Mouse (Mus musculus): ENCODE data around the gene Stim1. TPM values are rescaled to one million over a fixed set of nuclear protein-coding genes. Genes with fewer than 3 reads are reported as not detected.
A peak's percentile ranks its signal among the peaks of the same experiment; 100 is the strongest.

Gene Stim1
- total RNA-seq, 1 experiment: 22.4 TPM

GRCm38 (mm10) chr7:102478926-102479325, 211.3 kb downstream of the Stim1 start:
- Histone ChIP-seq H3K9ac (ENCODE audit: insufficient read depth, low read depth, low read length, poor library complexity, severe bottlenecking) (no peak overlapping the region), H3K9me3 (ENCODE audit: control insufficient read depth, insufficient read depth, low read depth, low read length) (no peaks in the 10 kb centered on the region), H3K27ac (ENCODE audit: insufficient read depth, low read depth, low read length, poor library complexity, severe bottlenecking) (peak overlapping the region; percentile 69), H3K4me1 (ENCODE audit: control insufficient read depth in 2 of 2, insufficient read depth in 2 of 2, low read length in 2 of 2, poor library complexity in 1 of 2) (peaks cover 8 to 10% of the 10 kb centered on the region in 2 experiments; a peak in 3 of 4 replicates), H3K4me3 (ENCODE audit: insufficient read depth in 1 of 2, low read depth in 1 of 2, low read length in 2 of 2, poor library complexity in 1 of 2, severe bottlenecking in 1 of 2) (no peak overlapping the region), H3K36me3 (ENCODE audit: control insufficient read depth, insufficient read depth, low read length, poor library complexity, severe bottlenecking) (peaks cover 2% of the 10 kb centered on the region; the same call in 1 of the 2 replicates)
- no peak for TF ChIP-seq MAFK (IDR thresholded peaks at IDR 0.05; ENCODE audit: insufficient read depth, low read depth, low read length)
- no peak for TF ChIP-seq CHD2 (IDR thresholded peaks at IDR 0.05; ENCODE audit: low read depth, low read length)
- no peak for TF ChIP-seq ZC3H11A (IDR thresholded peaks at IDR 0.05; ENCODE audit: borderline replicate concordance, low read depth, low read length)
- no peak for TF ChIP-seq ZNF384 (IDR thresholded peaks at IDR 0.05; ENCODE audit: low read depth, low read length)
- TF ChIP-seq HCFC1 (IDR thresholded peaks at IDR 0.05; ENCODE audit: borderline replicate concordance, insufficient read depth, low read length): no peak
- no peak for DNase-seq (ENCODE audit: low read depth, low spot score)
- in situ Hi-C loops (cut with MboI; ENCODE audit: low sequenced_read_pairs in 2 of 2, unreplicated experiment in 2 of 2): no loop called here

GRCm38 (mm10) chr7:102479368-102480078, 211.9 kb downstream of the Stim1 start:
- no peak overlapping the region for H3K4me3 ChIP-seq (ENCODE audit: insufficient read depth in 1 of 2, low read depth in 1 of 2, low read length in 2 of 2, poor library complexity in 1 of 2, severe bottlenecking in 1 of 2)
- H3K9ac ChIP-seq (ENCODE audit: insufficient read depth, low read depth, low read length, poor library complexity, severe bottlenecking): no peak overlapping the region
- peak overlapping the region; percentile 69 for H3K27ac ChIP-seq (ENCODE audit: insufficient read depth, low read depth, low read length, poor library complexity, severe bottlenecking)
- in situ Hi-C loops (cut with MboI; ENCODE audit: low sequenced_read_pairs in 2 of 2, unreplicated experiment in 2 of 2): no loop called here
- H3K4me1 ChIP-seq (ENCODE audit: control insufficient read depth in 2 of 2, insufficient read depth in 2 of 2, low read length in 2 of 2, poor library complexity in 1 of 2): peaks cover 8 to 10% of the 10 kb centered on the region in 2 experiments; a peak in 3 of 4 replicates
- DNase-seq (ENCODE audit: low read depth, low spot score): no peak
- TF ChIP-seq MAFK (IDR thresholded peaks at IDR 0.05; ENCODE audit: insufficient read depth, low read depth, low read length): no peak
- no peak for TF ChIP-seq ZNF384 (IDR thresholded peaks at IDR 0.05; ENCODE audit: low read depth, low read length)
- 0 out of 2 replicates have a peak, but pooled peaks have one; percentile 39 for TF ChIP-seq HCFC1 (IDR thresholded peaks at IDR 0.05; ENCODE audit: borderline replicate concordance, insufficient read depth, low read length)
- TF ChIP-seq CHD2 (IDR thresholded peaks at IDR 0.05; ENCODE audit: low read depth, low read length): no peak
- H3K36me3 ChIP-seq (ENCODE audit: control insufficient read depth, insufficient read depth, low read length, poor library complexity, severe bottlenecking): peaks cover 2% of the 10 kb centered on the region; the same call in 1 of the 2 replicates
- no peaks in the 10 kb centered on the region for H3K9me3 ChIP-seq (ENCODE audit: control insufficient read depth, insufficient read depth, low read depth, low read length)

- no peak overlapping the region for H3K4me3 ChIP-seq (ENCODE audit: insufficient read depth in 1 of 2, low read depth in 1 of 2, low read length in 2 of 2, poor library complexity in 1 of 2, severe bottlenecking in 1 of 2)
- DNase-seq (ENCODE audit: low read depth, low spot score): no peak
- TF ChIP-seq CHD2 (IDR thresholded peaks at IDR 0.05; ENCODE audit: low read depth, low read length): no peak
- TF ChIP-seq MAFK (IDR thresholded peaks at IDR 0.05; ENCODE audit: insufficient read depth, low read depth, low read length): no peak
- no peak for TF ChIP-seq ZC3H11A (IDR thresholded peaks at IDR 0.05; ENCODE audit: borderline replicate concordance, low read depth, low read length)
- no peak for TF ChIP-seq ZNF384 (IDR thresholded peaks at IDR 0.05; ENCODE audit: low read depth, low read length)
- no peak for TF ChIP-seq HCFC1 (IDR thresholded peaks at IDR 0.05; ENCODE audit: borderline replicate concordance, insufficient read depth, low read length)
- in situ Hi-C loops (cut with MboI; ENCODE audit: low sequenced_read_pairs in 2 of 2, unreplicated experiment in 2 of 2): no loop called here
- H3K4me1 ChIP-seq (ENCODE audit: control insufficient read depth in 2 of 2, insufficient read depth in 2 of 2, low read length in 2 of 2, poor library complexity in 1 of 2): peaks cover 8 to 10% of the 10 kb centered on the region in 2 experiments; a peak in 3 of 4 replicates
- no peak overlapping the region for H3K9ac ChIP-seq (ENCODE audit: insufficient read depth, low read depth, low read length, poor library complexity, severe bottlenecking)
- no peaks in the 10 kb centered on the region for H3K9me3 ChIP-seq (ENCODE audit: control insufficient read depth, insufficient read depth, low read depth, low read length)
- H3K27ac ChIP-seq (ENCODE audit: insufficient read depth, low read depth, low read length, poor library complexity, severe bottlenecking): no peak overlapping the region
- peaks cover 2% of the 10 kb centered on the region; the same call in 1 of the 2 replicates for H3K36me3 ChIP-seq (ENCODE audit: control insufficient read depth, insufficient read depth, low read length, poor library complexity, severe bottlenecking)
Observed at GRCm38 (mm10) chr7:102480821-102481220, 213.2 kb downstream of the Stim1 start.

- no peak within 1 kb of the TSS for H3K4me3 ChIP-seq (ENCODE audit: insufficient read depth in 1 of 2, low read depth in 1 of 2, low read length in 2 of 2, poor library complexity in 1 of 2, severe bottlenecking in 1 of 2)
- DNase-seq (ENCODE audit: low read depth, low spot score): no peak
- no peak within 1 kb of the TSS for H3K9ac ChIP-seq (ENCODE audit: insufficient read depth, low read depth, low read length, poor library complexity, severe bottlenecking)
- H3K4me1 ChIP-seq (ENCODE audit: control insufficient read depth in 2 of 2, insufficient read depth in 2 of 2, low read length in 2 of 2, poor library complexity in 1 of 2): peaks cover 8 to 10% of the 10 kb centered on the region in 2 experiments; a peak in 3 of 4 replicates
- H3K36me3 ChIP-seq (ENCODE audit: control insufficient read depth, insufficient read depth, low read length, poor library complexity, severe bottlenecking): peaks cover 2% of the 10 kb centered on the region; the same call in 1 of the 2 replicates
- no peak for TF ChIP-seq MAFK (IDR thresholded peaks at IDR 0.05; ENCODE audit: insufficient read depth, low read depth, low read length)
- TF ChIP-seq HCFC1 (IDR thresholded peaks at IDR 0.05; ENCODE audit: borderline replicate concordance, insufficient read depth, low read length): no peak
- no peak for TF ChIP-seq ZNF384 (IDR thresholded peaks at IDR 0.05; ENCODE audit: low read depth, low read length)
- no peak within 1 kb of the TSS for H3K27ac ChIP-seq (ENCODE audit: insufficient read depth, low read depth, low read length, poor library complexity, severe bottlenecking)
- H3K9me3 ChIP-seq (ENCODE audit: control insufficient read depth, insufficient read depth, low read depth, low read length): no peaks in the 10 kb centered on the region
- in situ Hi-C loops (cut with MboI; ENCODE audit: low sequenced_read_pairs in 2 of 2, unreplicated experiment in 2 of 2): no loop called here
Observed at GRCm38 (mm10) chr7:102481579-102481978, 214.0 kb downstream of the Stim1 start, which contains the start of gene Olfr543. TSS of gene Olfr543 (minus strand) at chr7:102481679.

All from ES-E14 (cell line).